Mouse (Mus musculus) gonadal fat pad, adult 2 months (tissue): ENCODE measurements at regions not wholly inside any gene's neighbourhood (a gene's known extent, or its start where the extent isn't known, plus 50 kb on each side); places are given as distances from the start of the nearest gene placed in this dataset.

Source experiments
- DNase-seq: peaks from one replicate; pipeline ENCODE4 v3.0.0-alpha.2; 2012; ENCODE audit warnings: low read depth

DNA sequence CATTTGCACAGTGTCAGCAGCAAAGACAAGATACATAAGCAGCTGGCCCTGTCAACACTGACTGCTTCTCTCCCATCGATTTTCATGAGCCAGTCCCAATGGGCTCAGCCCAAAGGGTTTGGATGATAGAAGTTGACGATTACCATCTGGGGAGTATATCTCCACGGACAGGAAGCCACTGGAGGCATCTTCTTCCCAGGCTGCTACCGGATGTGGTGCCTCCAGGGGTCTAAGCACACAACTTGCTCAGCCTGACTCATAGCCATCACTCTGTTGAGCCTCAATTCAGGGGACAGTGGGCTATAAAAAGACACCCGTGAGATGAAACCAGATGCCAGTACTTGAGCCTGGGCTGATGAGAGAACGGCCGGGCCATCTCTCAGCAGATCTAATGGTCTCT, 71.1 kb upstream of the Hif1a start:
- DNase-seq = no peak

DNA sequence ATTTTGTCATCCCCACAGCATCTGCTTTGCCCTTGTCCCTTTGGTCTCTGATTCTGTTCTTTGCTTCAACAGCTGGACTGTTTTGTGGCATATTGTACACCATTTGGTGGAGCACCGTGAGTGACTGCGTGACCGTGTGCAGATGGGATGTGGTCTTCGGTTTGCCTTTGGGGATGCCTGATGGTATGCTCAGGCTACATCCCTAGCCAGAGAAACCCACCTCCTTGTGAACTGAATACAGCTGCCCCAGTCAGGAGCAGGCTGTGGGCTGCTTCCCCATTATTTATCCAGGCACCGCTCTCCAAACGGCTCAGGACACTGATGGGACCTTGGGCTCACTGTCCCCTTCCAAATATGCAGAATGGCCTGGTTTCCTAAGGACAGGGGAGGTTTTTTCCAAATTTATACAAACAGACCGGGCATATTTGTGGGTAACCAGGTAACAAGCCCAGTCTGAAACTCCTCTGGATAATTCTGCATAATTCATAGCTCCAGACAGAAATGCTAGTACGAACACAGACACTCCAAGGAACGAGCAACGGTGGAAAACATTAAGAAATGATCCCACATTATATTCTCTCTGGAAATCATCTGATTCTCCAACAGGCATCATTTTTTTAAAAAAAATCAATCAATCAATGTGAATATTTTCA, 70.5 kb upstream of the Hif1a start:
- no peak for DNase-seq

DNA sequence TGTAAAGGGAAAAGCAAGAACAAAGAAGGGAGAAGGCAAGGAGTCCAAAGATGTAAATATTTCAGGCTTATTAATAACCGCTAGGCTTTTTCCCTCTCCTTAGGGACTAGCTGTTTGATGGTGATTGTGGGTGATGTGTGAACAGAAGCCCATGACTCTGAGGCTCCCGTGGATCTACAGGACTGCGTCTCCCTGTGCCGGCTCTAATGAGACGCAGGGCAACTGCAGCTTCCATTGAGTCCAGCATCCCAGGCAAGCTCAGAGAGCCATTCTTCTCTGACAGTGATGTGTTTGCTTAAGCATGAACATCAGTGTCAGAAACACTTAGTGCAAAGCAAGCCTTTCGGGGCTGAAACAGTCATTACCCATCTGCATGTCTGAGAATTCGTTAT, 70.0 kb upstream of the Hif1a start:
- DNase-seq = no peak

DNA sequence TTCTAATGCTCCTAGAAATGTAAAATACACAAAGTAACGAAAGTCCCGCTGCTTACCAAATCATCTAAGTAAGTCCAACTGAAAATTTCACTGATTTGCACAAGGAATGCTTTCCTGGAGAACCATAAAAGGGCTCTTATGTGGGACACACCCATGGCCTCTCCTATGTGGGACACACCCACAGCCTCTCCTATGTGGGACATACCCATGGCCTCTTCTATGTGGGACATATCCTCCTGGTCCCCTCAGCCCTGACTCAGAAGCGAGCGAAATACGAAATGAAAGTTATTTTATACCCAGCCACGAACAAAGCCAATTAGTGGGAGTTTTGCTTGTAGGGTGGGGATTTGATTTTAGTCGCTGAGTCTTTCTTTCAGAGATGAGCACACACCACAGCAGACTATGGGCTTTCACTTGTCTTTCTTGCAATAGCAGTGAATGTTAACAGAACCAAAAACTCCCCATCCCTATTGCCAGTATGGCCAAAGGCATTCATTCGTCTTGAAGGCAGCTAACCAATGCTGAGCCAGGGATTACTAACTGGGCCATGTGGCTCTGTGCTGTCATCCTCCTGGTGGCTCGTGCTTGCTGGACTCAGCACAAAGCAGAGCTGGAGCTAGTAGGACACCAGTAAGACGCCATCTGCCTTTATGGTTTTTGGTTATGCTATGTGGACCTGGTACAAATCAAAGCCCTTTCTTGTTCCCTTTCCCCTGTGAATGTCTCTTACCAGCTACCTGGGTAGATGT, 69.4 kb upstream of the Hif1a start:
- DNase-seq = no peak

DNA sequence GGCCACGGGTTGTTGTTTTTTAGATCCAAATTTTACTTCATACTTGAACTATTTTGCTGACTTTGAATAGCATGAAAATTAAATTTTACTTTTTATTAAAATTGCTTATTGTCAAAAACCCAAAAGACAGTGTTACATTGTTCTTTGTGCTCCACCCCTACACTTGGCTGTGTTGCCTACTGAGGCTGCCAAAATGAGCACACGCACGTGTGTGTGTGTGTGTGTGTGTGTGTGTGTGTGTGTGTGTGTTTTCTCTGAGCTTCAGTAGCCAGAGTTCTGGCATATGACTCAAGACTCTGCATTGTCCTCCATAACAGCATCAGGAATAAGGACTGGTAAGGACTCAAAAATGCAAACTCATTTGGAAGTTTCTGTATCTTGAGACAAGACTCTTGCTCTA, 68.4 kb upstream of the Hif1a start:
- no peak for DNase-seq

DNA sequence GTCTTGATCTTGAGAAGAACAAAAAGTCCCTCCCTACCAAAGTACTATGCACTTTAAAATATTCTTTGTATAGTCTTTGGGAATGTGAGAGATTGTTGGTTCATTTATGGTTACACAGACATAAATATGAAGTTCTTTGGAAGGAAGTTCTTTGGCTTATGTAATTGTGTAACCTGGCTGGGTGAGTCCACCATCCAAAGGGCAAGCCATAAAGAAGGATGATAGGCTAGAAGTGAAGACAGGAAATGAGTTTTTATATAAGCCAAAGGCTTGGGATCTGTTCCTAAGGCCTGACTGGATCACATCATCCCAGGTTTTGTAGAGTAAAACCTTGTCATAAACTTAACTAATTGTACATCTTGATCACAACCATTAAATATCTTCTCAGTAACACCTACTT, 65.0 kb upstream of the Hif1a start:
- no peak for DNase-seq

DNA sequence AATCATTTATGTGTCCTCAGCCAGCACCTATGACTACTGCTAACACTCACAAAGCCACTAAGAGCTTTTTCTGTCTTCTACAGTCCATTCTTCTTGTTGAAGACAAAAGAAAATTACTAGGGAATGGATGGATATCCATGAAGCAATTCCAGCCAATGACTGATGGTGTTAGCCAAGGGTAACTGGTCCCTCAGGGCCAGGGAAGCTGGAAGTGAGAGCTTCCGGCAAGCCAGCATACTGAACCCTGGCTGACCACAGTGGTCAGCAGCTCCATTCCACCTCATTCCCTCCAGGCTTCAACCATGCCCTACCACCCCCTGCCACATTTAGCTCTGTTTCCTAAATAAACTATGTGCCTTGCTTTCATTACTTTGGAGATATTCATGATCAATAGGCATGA, 64.1 kb upstream of the Hif1a start:
- DNase-seq = no peak

DNA sequence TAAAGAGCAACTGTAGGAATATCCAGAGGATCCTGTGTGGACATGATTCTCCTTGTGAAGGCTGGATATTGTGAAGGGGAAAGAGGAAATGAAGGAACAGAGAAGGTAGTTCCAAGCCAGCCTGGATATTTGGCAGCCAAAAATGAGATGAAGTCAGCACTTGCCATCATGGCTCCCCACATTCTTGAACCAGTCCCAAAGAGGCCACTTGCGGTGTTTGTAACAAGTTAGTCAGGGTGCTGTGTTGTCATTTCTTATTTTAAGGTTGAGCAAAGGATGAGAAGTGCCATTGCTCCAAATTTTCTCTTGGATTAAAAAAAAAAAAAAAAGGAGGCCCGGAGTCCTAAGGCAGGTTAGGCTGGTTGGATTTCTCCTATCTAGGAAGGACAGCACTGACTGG, 63.3 kb upstream of the Hif1a start:
- DNase-seq = no peak

DNA sequence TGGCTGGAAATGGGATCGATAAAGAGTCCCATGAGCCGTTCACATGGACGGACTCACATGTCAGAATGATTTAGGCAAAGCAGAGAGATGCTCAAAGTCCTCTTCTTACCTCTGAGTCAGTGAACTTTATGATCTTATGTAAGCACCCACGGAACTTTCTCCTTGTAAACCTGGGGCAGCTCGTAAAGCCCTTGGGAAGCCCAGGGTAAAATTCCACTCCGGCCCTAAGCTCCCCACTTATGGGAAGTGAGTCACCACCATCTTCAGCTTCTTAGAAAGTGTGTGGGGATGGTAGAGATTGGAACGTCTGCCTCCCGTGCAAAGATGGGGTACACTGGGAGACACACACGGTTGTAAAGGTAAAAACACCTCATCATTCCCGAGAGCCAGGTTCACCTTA, 62.8 kb upstream of the Hif1a start:
- no peak for DNase-seq

DNA sequence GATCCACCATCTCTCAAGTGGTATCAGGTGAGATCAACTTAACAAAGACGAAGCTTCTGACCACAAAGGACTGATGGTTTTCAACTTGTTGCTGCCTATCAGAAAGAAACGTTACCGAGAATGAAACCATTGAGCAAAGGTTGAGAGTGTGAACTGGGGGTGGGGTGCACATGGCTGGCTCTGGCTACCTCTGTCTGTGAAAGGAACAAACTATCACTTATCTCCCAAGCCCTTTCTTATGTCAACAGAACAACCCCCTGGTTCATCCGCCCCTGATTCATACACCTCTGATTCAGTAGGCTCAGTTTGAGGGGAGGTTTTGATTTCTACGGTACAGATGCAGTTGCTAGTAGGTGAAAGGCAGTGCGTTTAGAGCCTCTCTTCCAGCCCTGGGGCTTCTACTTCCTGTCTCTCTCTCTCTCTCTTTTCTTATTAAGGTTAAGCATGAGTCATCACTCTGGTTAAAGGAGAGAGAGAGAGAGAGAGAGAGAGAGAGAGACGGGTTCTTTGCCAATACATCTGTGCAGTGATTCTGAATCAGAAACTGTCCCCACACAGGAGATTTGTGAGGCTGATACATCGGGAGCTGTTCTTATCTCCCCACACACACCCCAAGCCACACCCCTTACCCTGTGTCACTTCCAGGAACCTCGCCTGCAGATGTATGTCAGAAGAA, 59.0 kb upstream of the Hif1a start:
- DNase-seq = no peak

DNA sequence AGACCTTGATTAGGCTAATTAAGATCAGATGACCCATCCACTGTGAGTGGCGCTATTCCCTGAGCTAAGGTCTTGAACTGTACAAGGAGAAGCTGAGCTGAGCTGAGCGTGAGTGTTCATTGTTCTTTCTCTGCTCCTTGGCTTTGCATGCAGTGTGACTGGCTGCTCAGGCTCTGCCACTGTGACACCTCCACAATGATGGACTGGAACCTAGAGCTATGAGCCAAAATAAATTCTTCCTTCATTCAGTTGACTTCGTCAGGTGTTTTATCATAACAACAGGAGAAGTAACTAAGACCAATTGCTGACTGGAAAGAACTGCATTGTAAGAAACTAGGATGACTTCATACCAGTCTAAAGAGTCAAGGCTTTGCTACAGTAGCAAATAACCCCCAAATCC, 56.4 kb upstream of the Hif1a start:
- DNase-seq = peak; percentile 62

DNA sequence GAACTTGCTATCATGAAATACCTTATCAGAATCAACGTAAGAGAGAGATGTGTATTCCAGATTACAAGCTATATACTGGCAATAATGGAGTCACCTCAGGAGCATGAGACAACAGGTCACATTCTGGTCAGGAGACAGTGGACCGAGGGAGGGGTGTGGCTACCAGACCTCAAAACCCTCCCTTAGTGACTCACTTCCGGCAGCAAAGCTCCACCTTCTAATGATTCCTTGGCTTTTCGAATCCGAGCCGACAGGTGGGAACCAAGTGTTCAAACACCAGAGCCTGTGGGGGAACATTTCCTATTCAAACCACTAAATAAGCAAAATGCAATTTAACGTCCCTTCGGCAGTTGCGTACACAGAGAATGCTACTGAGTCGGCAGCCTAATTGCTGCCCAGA, 54.5 kb upstream of the Hif1a start:
- peak; percentile 61 for DNase-seq

DNA sequence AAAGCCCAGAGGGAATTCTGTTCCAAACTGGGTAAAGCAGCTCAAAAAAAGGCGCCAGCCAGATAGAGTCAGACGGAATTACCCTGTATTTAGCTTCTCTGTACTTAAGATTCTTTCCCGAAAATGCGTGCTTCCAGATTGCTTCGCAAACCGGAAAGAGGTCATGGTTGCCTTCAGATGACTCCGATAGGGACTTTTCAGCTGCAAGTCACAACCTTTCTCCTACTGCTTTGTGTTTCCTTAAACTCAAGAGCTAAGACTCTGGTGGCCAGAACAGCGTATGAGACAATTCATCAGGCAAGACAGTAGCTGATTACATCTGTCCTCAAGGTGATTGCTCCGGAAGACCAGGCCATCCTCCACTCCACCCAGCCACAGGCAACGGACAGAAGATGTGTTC, 53.8 kb upstream of the Hif1a start:
- DNase-seq = peak; percentile 83

DNA sequence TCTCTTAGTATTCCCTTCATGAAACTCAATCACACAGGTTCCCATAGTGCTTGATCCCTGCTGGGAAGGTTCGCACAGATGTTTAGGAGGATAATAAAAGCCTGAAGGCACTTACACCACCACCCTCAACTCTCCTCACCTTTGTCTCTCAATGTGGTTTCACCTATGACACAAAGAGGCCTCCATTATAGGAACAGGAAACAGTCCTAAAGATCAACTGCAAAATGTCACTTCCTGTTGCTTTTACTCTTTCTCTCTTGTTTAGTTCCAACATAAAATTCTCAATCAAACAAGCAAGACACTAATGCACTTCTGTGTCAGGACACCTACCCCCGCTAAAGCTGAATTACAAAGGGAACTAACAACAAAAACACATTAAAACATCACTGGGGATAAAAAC, 50.3 kb upstream of the Hif1a start:
- no peak for DNase-seq
